Mouse (Mus musculus): ENCODE data around the gene Pef1. TPM values are rescaled to one million over a fixed set of nuclear protein-coding genes. Genes with fewer than 3 reads are reported as not detected.

Pef1 gene
- polyA plus RNA-seq, 1 experiment from 2014 or later = 72.3 TPM

GRCm38 (mm10) chr4:130084331-130084945 lies 17.9 kb upstream of the Pef1 start:
- no peak for DNase-seq (ENCODE audit: low spot score, missing footprints)
- ATAC-seq (ENCODE audit: low FRiP score) = no peak

GRCm38 (mm10) chr4:130085246-130085820 lies 17.0 kb upstream of the Pef1 start:
- Histone ChIP-seq H3K9me3 (ENCODE audit: control insufficient read depth, low read length) (no peaks in the 10 kb centered on the region), H3K4me2 (no peak overlapping the region), H3K27me3 (ENCODE audit: control insufficient read depth, insufficient read depth, low read length) (peaks cover 3% of the 10 kb centered on the region), H3K4me1 (ENCODE audit: control insufficient read depth, insufficient read depth, low read length) (no peaks in the 10 kb centered on the region), H3K9ac (ENCODE audit: low read length) (no peak overlapping the region), H3K36me3 (ENCODE audit: control insufficient read depth, insufficient read depth, low read length) (no peaks in the 10 kb centered on the region), H3K27ac (ENCODE audit: low read depth, low read length) (no peak overlapping the region), H3K4me3 (ENCODE audit: low read depth, low read length) (no peak overlapping the region)
- no peak for DNase-seq (ENCODE audit: low spot score, missing footprints)
- WGBS = 71% methylated on average over 12 of the region's 12 CpGs
- no peak for ATAC-seq (ENCODE audit: low FRiP score)

More at GRCm38 (mm10) chr4:130084331-130084945, 17.9 kb upstream of the Pef1 start:
- H3K27me3 ChIP-seq (ENCODE audit: control insufficient read depth, insufficient read depth, low read length) = peaks cover 3% of the 10 kb centered on the region
- WGBS = 47% methylated on average over 7 of the region's 7 CpGs
- no peaks in the 10 kb centered on the region for H3K36me3 ChIP-seq (ENCODE audit: control insufficient read depth, insufficient read depth, low read length)
- H3K27ac ChIP-seq (ENCODE audit: low read depth, low read length) = no peak overlapping the region
- H3K4me3 ChIP-seq (ENCODE audit: low read depth, low read length) = no peak overlapping the region
- no peaks in the 10 kb centered on the region for H3K9me3 ChIP-seq (ENCODE audit: control insufficient read depth, low read length)
- no peak overlapping the region for H3K9ac ChIP-seq (ENCODE audit: low read length)
- no peaks in the 10 kb centered on the region for H3K4me1 ChIP-seq (ENCODE audit: control insufficient read depth, insufficient read depth, low read length)
- no peak overlapping the region for H3K4me2 ChIP-seq

- Histone ChIP-seq H3K9ac (ENCODE audit: low read length) (no peak overlapping the region), H3K27me3 (ENCODE audit: control insufficient read depth, insufficient read depth, low read length) (peaks cover 3% of the 10 kb centered on the region), H3K27ac (ENCODE audit: low read depth, low read length) (no peak overlapping the region), H3K4me2 (no peak overlapping the region), H3K4me1 (ENCODE audit: control insufficient read depth, insufficient read depth, low read length) (no peaks in the 10 kb centered on the region), H3K9me3 (ENCODE audit: control insufficient read depth, low read length) (no peaks in the 10 kb centered on the region), H3K36me3 (ENCODE audit: control insufficient read depth, insufficient read depth, low read length) (no peaks in the 10 kb centered on the region), H3K4me3 (ENCODE audit: low read depth, low read length) (no peak overlapping the region)
- WGBS = 9% methylated on average over 7 of the region's 7 CpGs
- DNase-seq (ENCODE audit: low spot score, missing footprints) = peak; percentile 100
- ATAC-seq (ENCODE audit: low FRiP score) = peak; percentile 67; the same call in 1 of the 2 replicates
These were observed 15.1 kb upstream of the Pef1 start for GRCm38 (mm10) chr4:130087293-130087692.

GRCm38 (mm10) chr4:130095137-130095536 lies 7.2 kb upstream of the Pef1 start:
- DNase-seq (ENCODE audit: low spot score, missing footprints) = no peak
- Histone ChIP-seq H3K9me3 (ENCODE audit: control insufficient read depth, low read length) (no peaks in the 10 kb centered on the region), H3K27me3 (ENCODE audit: control insufficient read depth, insufficient read depth, low read length) (no peaks in the 10 kb centered on the region; the same call in 1 of the 2 replicates), H3K27ac (ENCODE audit: low read depth, low read length) (no peak overlapping the region), H3K4me1 (ENCODE audit: control insufficient read depth, insufficient read depth, low read length) (peaks cover 9% of the 10 kb centered on the region), H3K4me2 (no peak overlapping the region), H3K9ac (ENCODE audit: low read length) (no peak overlapping the region), H3K4me3 (ENCODE audit: low read depth, low read length) (no peak overlapping the region), H3K36me3 (ENCODE audit: control insufficient read depth, insufficient read depth, low read length) (no peaks in the 10 kb centered on the region)
- WGBS = 34% methylated on average over 3 of the region's 3 CpGs
- no peak for ATAC-seq (ENCODE audit: low FRiP score)

GRCm38 (mm10) chr4:130101183-130101582 lies 1.2 kb upstream of the Pef1 start:
- Histone ChIP-seq H3K27me3 (ENCODE audit: control insufficient read depth, insufficient read depth, low read length) (no peaks in the 10 kb centered on the region; the same call in 1 of the 2 replicates), H3K4me2 (no peak overlapping the region), H3K9ac (ENCODE audit: low read length) (no peak overlapping the region), H3K36me3 (ENCODE audit: control insufficient read depth, insufficient read depth, low read length) (no peaks in the 10 kb centered on the region), H3K9me3 (ENCODE audit: control insufficient read depth, low read length) (no peaks in the 10 kb centered on the region), H3K4me1 (ENCODE audit: control insufficient read depth, insufficient read depth, low read length) (peaks cover 2% of the 10 kb centered on the region; the same call in 1 of the 2 replicates), H3K27ac (ENCODE audit: low read depth, low read length) (no peak overlapping the region), H3K4me3 (ENCODE audit: low read depth, low read length) (no peak overlapping the region)
- WGBS = 31% methylated on average over 8 of the region's 8 CpGs
- DNase-seq (ENCODE audit: low spot score, missing footprints) (no peak), ATAC-seq (ENCODE audit: low FRiP score) (no peak)

GRCm38 (mm10) chr4:130103632-130104031 lies 1.3 kb downstream of the Pef1 start:
- H3K27ac ChIP-seq (ENCODE audit: low read depth, low read length) = no peak overlapping the region
- H3K27me3 ChIP-seq (ENCODE audit: control insufficient read depth, insufficient read depth, low read length) = no peaks in the 10 kb centered on the region; the same call in 1 of the 2 replicates
- WGBS = 78% methylated on average over 12 of the region's 12 CpGs
- ATAC-seq (ENCODE audit: low FRiP score) = no peak
- no peak overlapping the region for H3K4me2 ChIP-seq
- H3K9me3 ChIP-seq (ENCODE audit: control insufficient read depth, low read length) = no peaks in the 10 kb centered on the region
- no peak overlapping the region for H3K9ac ChIP-seq (ENCODE audit: low read length)
- peaks cover 4% of the 10 kb centered on the region; the same call in 1 of the 2 replicates for H3K4me1 ChIP-seq (ENCODE audit: control insufficient read depth, insufficient read depth, low read length)
- DNase-seq (ENCODE audit: low spot score, missing footprints) = no peak
- H3K36me3 ChIP-seq (ENCODE audit: control insufficient read depth, insufficient read depth, low read length) = no peaks in the 10 kb centered on the region
- no peak overlapping the region for H3K4me3 ChIP-seq (ENCODE audit: low read depth, low read length)

GRCm38 (mm10) chr4:130104584-130104983 lies 2.2 kb downstream of the Pef1 start:
- Histone ChIP-seq H3K36me3 (ENCODE audit: control insufficient read depth, insufficient read depth, low read length) (no peaks in the 10 kb centered on the region), H3K4me1 (ENCODE audit: control insufficient read depth, insufficient read depth, low read length) (peaks cover 4% of the 10 kb centered on the region; the same call in 1 of the 2 replicates), H3K4me3 (ENCODE audit: low read depth, low read length) (no peak overlapping the region), H3K27ac (ENCODE audit: low read depth, low read length) (no peak overlapping the region), H3K27me3 (ENCODE audit: control insufficient read depth, insufficient read depth, low read length) (no peaks in the 10 kb centered on the region; the same call in 1 of the 2 replicates), H3K4me2 (no peak overlapping the region), H3K9me3 (ENCODE audit: control insufficient read depth, low read length) (no peaks in the 10 kb centered on the region), H3K9ac (ENCODE audit: low read length) (no peak overlapping the region)
- ATAC-seq (ENCODE audit: low FRiP score) (no peak), DNase-seq (ENCODE audit: low spot score, missing footprints) (no peak)
- 85% methylated on average over 4 of the region's 4 CpGs for WGBS

GRCm38 (mm10) chr4:130107065-130107443 lies 4.7 kb downstream of the Pef1 start:
- Histone ChIP-seq H3K4me2 (peak overlapping the region; percentile 46), H3K9me3 (ENCODE audit: control insufficient read depth, low read length) (no peaks in the 10 kb centered on the region), H3K36me3 (ENCODE audit: control insufficient read depth, insufficient read depth, low read length) (no peaks in the 10 kb centered on the region), H3K9ac (ENCODE audit: low read length) (peak overlapping the region; percentile 36; the same call in 1 of the 2 replicates), H3K4me3 (ENCODE audit: low read depth, low read length) (peak overlapping the region; percentile 79), H3K27me3 (ENCODE audit: control insufficient read depth, insufficient read depth, low read length) (no peaks in the 10 kb centered on the region), H3K4me1 (ENCODE audit: control insufficient read depth, insufficient read depth, low read length) (peaks cover 4% of the 10 kb centered on the region; the same call in 1 of the 2 replicates), H3K27ac (ENCODE audit: low read depth, low read length) (peak overlapping the region; percentile 25; the same call in 1 of the 2 replicates)
- peak; percentile 71; the same call in 1 of the 2 replicates for ATAC-seq (ENCODE audit: low FRiP score)
- WGBS = 12% methylated on average over 14 of the region's 14 CpGs
- no peak for DNase-seq (ENCODE audit: low spot score, missing footprints)

- Histone ChIP-seq H3K4me1 (ENCODE audit: control insufficient read depth, insufficient read depth, low read length) (peaks cover 4% of the 10 kb centered on the region; the same call in 1 of the 2 replicates), H3K36me3 (ENCODE audit: control insufficient read depth, insufficient read depth, low read length) (no peaks in the 10 kb centered on the region), H3K4me2 (peak overlapping the region; percentile 66), H3K27me3 (ENCODE audit: control insufficient read depth, insufficient read depth, low read length) (no peaks in the 10 kb centered on the region), H3K9ac (ENCODE audit: low read length) (peak overlapping the region; percentile 74), H3K9me3 (ENCODE audit: control insufficient read depth, low read length) (no peaks in the 10 kb centered on the region), H3K4me3 (ENCODE audit: low read depth, low read length) (peak overlapping the region; percentile 79), H3K27ac (ENCODE audit: low read depth, low read length) (peak overlapping the region; percentile 25; the same call in 1 of the 2 replicates)
- ATAC-seq (ENCODE audit: low FRiP score) = peak; percentile 97
- WGBS = 2% methylated on average over 39 of the region's 39 CpGs
- peak; percentile 100 for DNase-seq (ENCODE audit: low spot score, missing footprints)
These were observed 5.2 kb downstream of the Pef1 start for GRCm38 (mm10) chr4:130107444-130108131.

All from midbrain, embryonic 11.5 days (tissue).